Mouse (Mus musculus): ENCODE results near the gene Sox5.

Sox5 gene

GRCm38 (mm10) chr6:144158637-144159036 lies 623.1 kb downstream of the Sox5 start:
- in situ Hi-C loops (cut with MboI; ENCODE audit: low sequenced_read_pairs), result no loop called here

GRCm38 (mm10) chr6:144154892-144155424 lies 626.8 kb downstream of the Sox5 start:
- in situ Hi-C loops (cut with MboI; ENCODE audit: low sequenced_read_pairs), result no loop called here

GRCm38 (mm10) chr6:144151957-144152356 lies 629.8 kb downstream of the Sox5 start:
- in situ Hi-C loops (cut with MboI; ENCODE audit: low sequenced_read_pairs), result no loop called here

- in situ Hi-C loops (cut with MboI; ENCODE audit: low sequenced_read_pairs), result no loop called here
Observed at GRCm38 (mm10) chr6:144151075-144151474, 630.7 kb downstream of the Sox5 start.

GRCm38 (mm10) chr6:144137397-144137796 lies 644.4 kb downstream of the Sox5 start:
- in situ Hi-C loops (cut with MboI; ENCODE audit: low sequenced_read_pairs), result no loop called here

- in situ Hi-C loops (cut with MboI; ENCODE audit: low sequenced_read_pairs), result no loop called here
Observed at GRCm38 (mm10) chr6:144136894-144137293, 644.9 kb downstream of the Sox5 start.

GRCm38 (mm10) chr6:144129927-144130326 lies 651.9 kb downstream of the Sox5 start:
- in situ Hi-C loops (cut with MboI; ENCODE audit: low sequenced_read_pairs), result no loop called here

GRCm38 (mm10) chr6:144119961-144120360 lies 661.8 kb downstream of the Sox5 start:
- in situ Hi-C loops (cut with MboI; ENCODE audit: low sequenced_read_pairs), result no loop called here

GRCm38 (mm10) chr6:144116646-144117045 lies 665.1 kb downstream of the Sox5 start:
- in situ Hi-C loops (cut with MboI; ENCODE audit: low sequenced_read_pairs), result no loop called here

GRCm38 (mm10) chr6:144111561-144111960 lies 670.2 kb downstream of the Sox5 start:
- in situ Hi-C loops (cut with MboI; ENCODE audit: low sequenced_read_pairs), result no loop called here

GRCm38 (mm10) chr6:144106848-144107247 lies 674.9 kb downstream of the Sox5 start:
- in situ Hi-C loops (cut with MboI; ENCODE audit: low sequenced_read_pairs), result no loop called here

- in situ Hi-C loops (cut with MboI; ENCODE audit: low sequenced_read_pairs), result no loop called here
Observed at GRCm38 (mm10) chr6:144105645-144106044, 676.1 kb downstream of the Sox5 start.

GRCm38 (mm10) chr6:144103612-144104011 lies 678.2 kb downstream of the Sox5 start:
- in situ Hi-C loops (cut with MboI; ENCODE audit: low sequenced_read_pairs), result no loop called here

GRCm38 (mm10) chr6:144100852-144101251 lies 680.9 kb downstream of the Sox5 start:
- in situ Hi-C loops (cut with MboI; ENCODE audit: low sequenced_read_pairs), result no loop called here

- in situ Hi-C loops (cut with MboI; ENCODE audit: low sequenced_read_pairs), result no loop called here
Observed at GRCm38 (mm10) chr6:144098119-144098518, 683.7 kb downstream of the Sox5 start.

- in situ Hi-C loops (cut with MboI; ENCODE audit: low sequenced_read_pairs), result no loop called here
Observed at GRCm38 (mm10) chr6:144088256-144088655, 693.5 kb downstream of the Sox5 start.

GRCm38 (mm10) chr6:144086096-144086810 lies 695.5 kb downstream of the Sox5 start:
- in situ Hi-C loops (cut with MboI; ENCODE audit: low sequenced_read_pairs), result no loop called here

GRCm38 (mm10) chr6:144082297-144082696 lies 699.5 kb downstream of the Sox5 start:
- in situ Hi-C loops (cut with MboI; ENCODE audit: low sequenced_read_pairs), result no loop called here

- in situ Hi-C loops (cut with MboI; ENCODE audit: low sequenced_read_pairs), result no loop called here
Observed at GRCm38 (mm10) chr6:144077826-144078225, 704.0 kb downstream of the Sox5 start.

GRCm38 (mm10) chr6:144076376-144076775 lies 705.4 kb downstream of the Sox5 start:
- in situ Hi-C loops (cut with MboI; ENCODE audit: low sequenced_read_pairs), result no loop called here

- in situ Hi-C loops (cut with MboI; ENCODE audit: low sequenced_read_pairs), result no loop called here
Observed at GRCm38 (mm10) chr6:144075327-144075941, 706.3 kb downstream of the Sox5 start.

GRCm38 (mm10) chr6:144074826-144075225 lies 707.0 kb downstream of the Sox5 start:
- in situ Hi-C loops (cut with MboI; ENCODE audit: low sequenced_read_pairs), result no loop called here
